Mouse (Mus musculus): ENCODE measurements around the gene Tlx2.

GRCm38 (mm10) chr6:83115682-83116372 is 45.7 kb upstream of the Tlx2 start:
- TF ChIP-seq POLR2A (IDR thresholded peaks at IDR 0.05; ENCODE audit: low read depth, low read length) (no peak), CTCF (conservative IDR thresholded peaks at IDR 0.05; ENCODE audit: insufficient read depth, insufficient read length, low read depth, low read length) (no peak)
